Mouse (Mus musculus) CH12.LX (cell line): ENCODE measurements around the gene Cenpu. TPM values are rescaled to one million over a fixed set of nuclear protein-coding genes. Genes with fewer than 3 reads are reported as not detected.
"Not testable (repeated sequence)": the region's sequence is repeated elsewhere in the genome, so short reads cannot be mapped to it uniquely, and the experiment has no call there.

ENCODE experiments used
- DNase-seq: peaks from one replicate; pipeline ENCODE4 v3.0.0-alpha.2; 2013; ENCODE audit errors: extremely low read depth
- H3K27ac ChIP-seq: 2 replicates; pipeline ENCODE4 v1.5.1; 2012; ENCODE audit warnings: low read depth, mild to moderate bottlenecking, control low read depth, moderate library complexity; ENCODE audit not compliant: insufficient read depth
- H3K27me3 ChIP-seq: replicated peaks from 2 replicates; pipeline ENCODE3; 2012; ENCODE audit warnings: inconsistent platforms
- H3K36me3 ChIP-seq, 2 experiments: replicated peaks in 1 of 2; 2 replicates each; pipeline versions ENCODE3 to v1.6.1; 2012; ENCODE audit warnings: inconsistent platforms in 1 of 2, low read length in 1 of 2, mild to moderate bottlenecking in 1 of 2, mixed read lengths in 1 of 2, moderate library complexity in 1 of 2; ENCODE audit not compliant: control insufficient read depth in 1 of 2, insufficient read depth in 1 of 2
- H3K4me1 ChIP-seq, 2 experiments: 2 replicates each; pipeline ENCODE4 v1.6.1; 2012; ENCODE audit warnings: inconsistent platforms in 1 of 2, moderate library complexity in 1 of 2; ENCODE audit not compliant: insufficient read depth in 2 of 2, control insufficient read depth in 1 of 2
- H3K4me2 ChIP-seq: 2 replicates; pipeline ENCODE4 v1.6.1; 2012; ENCODE audit warnings: low read depth, mild to moderate bottlenecking, control low read depth; ENCODE audit not compliant: poor library complexity, insufficient read depth, severe bottlenecking
- H3K4me3 ChIP-seq, 3 experiments: fragments of 150-350 bp in 1 of 3; sonication (generic) in 1 of 3; replicated peaks in 1 of 3; 2 replicates each; pipeline versions ENCODE3 to v1.5.1; 2011 to 2012; ENCODE audit warnings: low read depth in 2 of 3, low read length in 2 of 3, mild to moderate bottlenecking in 2 of 3, moderate library complexity in 2 of 3, control low read depth in 1 of 3, improper control_type of control experiment in 1 of 3, inconsistent platforms in 1 of 3, mixed read lengths in 1 of 3; ENCODE audit not compliant: poor library complexity in 1 of 3
- H3K79me2 ChIP-seq: replicated peaks from 2 replicates; pipeline ENCODE4 v1.6.1; 2012; ENCODE audit warnings: mild to moderate bottlenecking, moderate library complexity; ENCODE audit not compliant: control insufficient read depth, poor library complexity, insufficient read depth, severe bottlenecking; ENCODE audit errors: extremely low read depth
- H3K9ac ChIP-seq: 2 replicates; pipeline ENCODE4 v1.6.1; 2012; ENCODE audit warnings: low read depth, mild to moderate bottlenecking, control low read depth, moderate library complexity; ENCODE audit not compliant: insufficient read depth
- H3K9me3 ChIP-seq: replicated peaks from 2 replicates; pipeline ENCODE3; 2012; ENCODE audit warnings: low read length, inconsistent platforms, mixed read lengths
- CHD2 ChIP-seq: IDR thresholded peaks from 2 replicates; pipeline ENCODE4 v1.6.1; 2011; ENCODE audit warnings: low read length, improper control_type of control experiment
- IRF4 ChIP-seq: IDR thresholded peaks from 2 replicates; pipeline ENCODE4 v1.6.1; 2014; ENCODE audit warnings: low read depth, mild to moderate bottlenecking, inconsistent platforms, low read length, improper control_type of control experiment
- KAT2A ChIP-seq: IDR thresholded peaks from 2 replicates; pipeline ENCODE4 v1.6.1; 2012; ENCODE audit warnings: low read length, improper control_type of control experiment, inconsistent platforms; ENCODE audit not compliant: insufficient replicate concordance
- MAFK ChIP-seq: IDR thresholded peaks from 2 replicates; pipeline ENCODE4 v1.6.1; 2011; ENCODE audit warnings: low read length, improper control_type of control experiment; ENCODE audit not compliant: insufficient replicate concordance
- MXI1 ChIP-seq: IDR thresholded peaks from 2 replicates; pipeline ENCODE4 v1.6.1; 2011; ENCODE audit warnings: mild to moderate bottlenecking, low read depth, low read length, improper control_type of control experiment
- NELFE ChIP-seq: IDR thresholded peaks from 2 replicates; pipeline ENCODE4 v1.6.1; 2011; ENCODE audit warnings: low read depth, low read length, improper control_type of control experiment
- POLR2A ChIP-seq: IDR thresholded peaks from 2 replicates; pipeline ENCODE4 v1.6.1; 2011; ENCODE audit warnings: low read depth, mild to moderate bottlenecking, improper control_type of control experiment, low read length
- SMC3 ChIP-seq: IDR thresholded peaks from 2 replicates; pipeline ENCODE4 v1.6.1; 2011; ENCODE audit warnings: low read depth, low read length, improper control_type of control experiment
- ZKSCAN1 ChIP-seq: IDR thresholded peaks from 2 replicates; pipeline ENCODE4 v1.6.1; 2012; ENCODE audit warnings: low read depth, inconsistent platforms, low read length, improper control_type of control experiment, borderline replicate concordance
- ZNF384 ChIP-seq: IDR thresholded peaks from 2 replicates; pipeline ENCODE4 v1.6.1; 2012; ENCODE audit warnings: low read depth, low read length, improper control_type of control experiment, inconsistent platforms
- dilution Hi-C: fragments of 300-500 bp; cut with MboI; formaldehyde crosslinking; loops from 2 replicates; pipeline ENCODE4 v1.14.3; 2020; ENCODE audit warnings: low sequenced_read_pairs; ENCODE audit not compliant: extremely low pct_unique_long_range_greater_than_20kb, extremely low pct_ligation_motif_present
- in situ Hi-C: fragments of 300-500 bp; cut with MboI; formaldehyde crosslinking; loops from 3 replicates; pipeline ENCODE4 v1.14.3; 2019; ENCODE audit warnings: low sequenced_read_pairs, low pct_ligation_motif_present, low pct_unique_long_range_greater_than_20kb, mixed read lengths
- polyA plus RNA-seq: library from polyadenylated mRNA; unstranded; fragments of >175 nt; gene quantifications from 2 replicates; pipeline ENCODE4 v1.2.1, GENCODE M21; 2012; ENCODE audit warnings: low read depth; ENCODE audit not compliant: insufficient read length
- total RNA-seq, 2 experiments: library from RNA; depleted of rRNA; stranded (reverse); fragments of 300-350 nt in 1 of 2; fragments of >200 nt in 1 of 2; gene quantifications; 2 replicates each; pipeline ENCODE4 v1.2.3; 2012 to 2014

Gene Cenpu
- total and polyA plus RNA-seq, 3 experiments: 7.8 to 27.7 (median 26.8) TPM

DNA sequence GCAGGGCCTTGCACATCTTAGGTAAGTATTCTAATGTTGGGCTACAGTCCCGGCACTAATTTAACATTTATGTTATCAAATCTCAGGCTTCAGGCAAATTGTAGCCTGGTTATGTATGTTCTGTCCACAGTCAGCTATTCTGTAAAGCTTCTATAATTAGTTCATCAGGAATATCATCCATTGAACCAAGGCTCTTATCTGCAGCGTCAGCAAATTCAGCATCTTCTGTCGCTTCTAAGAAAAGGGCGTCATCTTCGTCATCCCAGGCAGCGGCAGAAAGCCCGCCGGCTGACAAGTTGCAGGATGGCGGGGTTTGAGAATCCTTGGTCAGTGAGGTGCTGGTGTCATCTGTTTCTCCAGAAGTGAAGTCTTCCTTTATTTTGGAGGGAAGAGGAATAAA lies 27.0 kb downstream of the Cenpu start:
- H3K9ac ChIP-seq: no peak overlapping the region
- no peaks in the 10 kb centered on the region for H3K27me3 ChIP-seq
- dilution Hi-C loops (no loop called here), in situ Hi-C loops (no loop called here)
- H3K36me3 ChIP-seq: peaks cover 57 to 83% of the 10 kb centered on the region in 2 experiments
- H3K4me1 ChIP-seq: peaks cover 0 to 38% of the 10 kb centered on the region in 2 experiments; a peak in 2 of 4 replicates
- no peak for DNase-seq
- no peaks in the 10 kb centered on the region for H3K9me3 ChIP-seq
- TF ChIP-seq MAFK (peak; percentile 78), MXI1 (no peak), IRF4 (no peak), KAT2A (no peak), NELFE (no peak)
- no peak overlapping the region for H3K4me3 ChIP-seq
- H3K4me2 ChIP-seq: no peak overlapping the region
- H3K27ac ChIP-seq: no peak overlapping the region
- no peaks in the 10 kb centered on the region for H3K79me2 ChIP-seq

DNA sequence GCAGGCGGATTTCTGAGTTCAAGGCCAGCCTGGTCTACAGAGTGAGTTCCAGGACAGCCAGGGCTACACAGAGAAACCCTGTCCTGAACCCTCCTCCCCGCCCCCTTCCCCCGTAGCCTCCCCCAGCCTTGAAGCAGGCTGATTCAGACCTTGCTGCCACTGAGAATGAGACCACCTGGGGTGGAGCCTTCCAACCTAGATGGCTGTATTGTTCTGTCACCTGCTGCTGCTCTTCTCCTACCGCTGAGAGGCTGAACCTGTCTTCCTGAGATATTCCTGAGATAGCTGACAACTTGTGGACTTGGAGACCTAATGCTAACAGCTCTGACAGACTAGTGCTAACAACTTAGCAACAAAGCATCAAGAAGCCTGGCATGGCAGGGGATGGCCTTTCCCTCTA lies 32.5 kb downstream of the Cenpu start:
- dilution Hi-C loops, DNase-seq, H3K4me3 ChIP-seq, H3K9ac ChIP-seq, H3K27me3 ChIP-seq, H3K9me3 ChIP-seq, H3K4me2 ChIP-seq, in situ Hi-C loops, H3K79me2 ChIP-seq, H3K27ac ChIP-seq: not testable (repeated sequence)
- peaks cover 25 to 55% of the 10 kb centered on the region in 2 experiments for H3K36me3 ChIP-seq
- peaks cover 0 to 35% of the 10 kb centered on the region in 2 experiments; a peak in 2 of 4 replicates for H3K4me1 ChIP-seq

DNA sequence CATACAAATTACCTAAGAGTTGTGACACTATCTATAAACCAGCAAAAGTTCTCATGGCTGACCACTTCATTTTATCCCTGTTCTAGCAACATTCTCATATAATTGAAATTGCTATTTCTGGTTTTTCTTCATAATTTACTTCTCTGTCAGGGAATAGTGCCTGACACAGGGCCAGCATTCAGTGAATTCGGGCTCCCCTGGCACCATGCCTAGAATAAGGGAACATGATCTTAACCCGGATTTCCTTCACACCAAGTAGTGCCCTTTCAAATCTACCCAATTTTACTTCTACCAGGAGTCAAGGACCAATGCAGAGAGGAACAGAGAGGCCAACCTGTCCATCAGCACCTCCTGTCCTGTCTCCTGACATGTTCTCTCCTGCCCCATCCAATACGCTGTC lies 33.7 kb downstream of the Cenpu start:
- no peaks in the 10 kb centered on the region for H3K79me2 ChIP-seq
- no peak for DNase-seq
- H3K27ac ChIP-seq: no peak overlapping the region
- H3K9me3 ChIP-seq: no peaks in the 10 kb centered on the region
- H3K4me2 ChIP-seq: no peak overlapping the region
- peaks cover 0 to 29% of the 10 kb centered on the region in 2 experiments; a peak in 2 of 4 replicates for H3K4me1 ChIP-seq
- no peak overlapping the region for H3K4me3 ChIP-seq
- H3K9ac ChIP-seq: no peak overlapping the region
- H3K27me3 ChIP-seq: no peaks in the 10 kb centered on the region
- H3K36me3 ChIP-seq: peaks cover 26 to 50% of the 10 kb centered on the region in 2 experiments
- TF ChIP-seq CHD2: no peak
- TF ChIP-seq ZNF384: no peak
- TF ChIP-seq POLR2A: no peak
- no peak for TF ChIP-seq ZKSCAN1
- no peak for TF ChIP-seq SMC3
- in situ Hi-C loops: no loop called here
- dilution Hi-C loops: no loop called here
